Mouse (Mus musculus) olfactory bulb, adult 2 months (tissue): ENCODE data around the gene Supt16. TPM values are rescaled to one million over a fixed set of nuclear protein-coding genes. Genes with fewer than 3 reads are reported as not detected.
A peak's percentile ranks its signal among the peaks of the same experiment; 100 is the strongest.

ENCODE experiments used
- H3K27ac ChIP-seq: fragments of 200-500 bp; 2 replicates; pipeline ENCODE4 v1.5.1; 2012; ENCODE audit warnings: low read depth, low read length; ENCODE audit not compliant: insufficient read depth
- H3K4me1 ChIP-seq: fragments of 200-500 bp; 2 replicates; pipeline ENCODE4 v1.6.1; 2012; ENCODE audit warnings: low read length; ENCODE audit not compliant: control insufficient read depth, insufficient read depth
- H3K4me3 ChIP-seq: fragments of 200-500 bp; 2 replicates; pipeline ENCODE4 v1.5.1; 2012; ENCODE audit warnings: mild to moderate bottlenecking, low read depth, low read length, moderate library complexity; ENCODE audit not compliant: insufficient read depth
- CTCF ChIP-seq: fragments of 200-500 bp; IDR thresholded peaks from 2 replicates; pipeline ENCODE4 v1.5.1; 2012; ENCODE audit warnings: low read depth, mild to moderate bottlenecking, low read length, moderate library complexity; ENCODE audit not compliant: insufficient read depth
- POLR2A ChIP-seq: fragments of 200-500 bp; IDR thresholded peaks from 2 replicates; pipeline ENCODE4 v1.6.1; 2012; ENCODE audit warnings: mild to moderate bottlenecking, low read depth, low read length, moderate library complexity; ENCODE audit not compliant: insufficient read depth
- WGBS: fragments of 180-500 bp; shearing (Covaris S2); methylation state at CpG from one replicate; pipeline ENCODE4 v1.1.7; 2018; 5-methylcytosine and 5-hydroxymethylcytosine counted together
- polyA plus RNA-seq: library from polyadenylated mRNA; stranded (reverse); fragments of >200 nt; gene quantifications from 2 replicates; pipeline ENCODE4 v1.2.4, GENCODE M21; 2012; ENCODE audit warnings: low replicate concordance; ENCODE audit not compliant: missing spikeins, insufficient read depth, insufficient read length

Supt16 gene
- not detected in 2 replicates for polyA plus RNA-seq

DNA sequence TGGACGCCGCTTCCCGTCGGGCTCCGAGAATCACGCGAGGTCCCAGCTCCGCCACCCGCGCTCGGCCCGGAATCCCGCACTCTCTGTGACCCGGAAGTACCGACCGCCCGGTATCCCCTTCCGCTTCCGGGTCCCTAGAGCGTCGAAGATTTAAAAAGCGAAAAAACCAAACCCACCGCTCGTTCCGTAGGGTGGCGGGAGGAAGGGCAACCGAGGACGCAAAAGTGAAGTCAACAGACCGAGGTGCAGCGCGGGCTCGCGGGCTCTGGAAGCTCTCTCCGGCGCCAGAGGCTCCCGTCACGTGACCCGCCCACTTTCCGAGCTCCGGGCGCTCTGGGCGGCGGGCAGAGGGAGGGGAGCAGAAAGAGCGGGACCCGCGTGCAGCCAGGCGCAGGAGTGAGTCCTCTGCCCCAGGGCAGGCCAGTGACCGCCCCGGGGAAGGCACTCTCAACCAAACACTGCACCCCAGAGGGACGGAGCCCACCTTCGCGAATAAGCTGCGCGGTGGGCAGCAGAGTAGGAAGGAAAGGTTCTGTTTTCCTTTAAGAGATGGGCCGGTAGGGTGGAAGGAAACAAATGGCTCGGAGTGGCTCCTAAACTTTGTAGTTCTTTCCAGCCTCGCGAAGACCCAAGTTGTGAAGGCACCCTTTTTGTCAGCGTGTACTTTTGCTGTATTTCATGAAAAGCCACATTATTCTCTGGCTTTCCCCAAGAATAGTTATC is at the start of gene Supt16:
Gene Supt16 (minus strand): TSS at position 261 of the 723 bp plus-strand sequence.
- TF ChIP-seq POLR2A (peak; percentile 38; the same call in 1 of the 2 replicates), CTCF (no peak)
- 0 out of 2 replicates have a peak, but pooled peaks cover 3% of the 10 kb centered on the region for H3K4me1 ChIP-seq
- peak within 1 kb of the TSS; percentile 80 for H3K27ac ChIP-seq
- under 1% methylated on average over 59 of the region's 59 CpGs for WGBS
- peak within 1 kb of the TSS; percentile 77 for H3K4me3 ChIP-seq

DNA sequence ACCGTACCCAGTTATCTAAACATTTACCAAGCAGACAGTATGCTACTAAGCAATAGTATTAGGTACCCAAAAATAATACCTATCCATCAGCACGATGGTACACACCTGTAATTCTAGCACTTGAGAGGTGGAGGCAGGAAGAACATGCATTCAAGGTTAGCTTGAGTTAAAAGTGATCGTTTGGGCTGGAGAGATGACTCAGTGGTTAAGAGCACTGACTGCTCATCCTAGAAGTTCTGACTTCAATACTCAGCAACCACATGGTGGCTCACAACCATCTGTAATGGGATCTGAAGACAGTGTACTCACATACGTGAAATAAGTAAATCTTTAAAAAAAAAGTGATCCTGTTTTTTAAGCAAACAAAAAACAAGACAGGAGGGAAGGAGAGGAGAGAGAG is 48.9 kb upstream of the Supt16 start:
- 61% methylated on average over 4 of the region's 4 CpGs for WGBS
- no peak overlapping the region for H3K4me3 ChIP-seq
- H3K4me1 ChIP-seq: 0 out of 2 replicates have a peak, but pooled peaks cover 3% of the 10 kb centered on the region
- no peak for TF ChIP-seq POLR2A
- no peak overlapping the region for H3K27ac ChIP-seq

GRCm38 (mm10) chr14:52244690-52245042 is 47.5 kb upstream of the Supt16 start:
- WGBS: 9% methylated on average over 7 of the region's 7 CpGs
- 0 out of 2 replicates have a peak, but pooled peaks cover 3% of the 10 kb centered on the region for H3K4me1 ChIP-seq
- no peak for TF ChIP-seq POLR2A
- TF ChIP-seq CTCF: no peak
- H3K4me3 ChIP-seq: peak overlapping the region; percentile 85
- peak overlapping the region; percentile 34; the same call in 1 of the 2 replicates for H3K27ac ChIP-seq

- Histone ChIP-seq H3K27ac (peak overlapping the region; percentile 34; the same call in 1 of the 2 replicates), H3K4me1 (0 out of 2 replicates have a peak, but pooled peaks cover 3% of the 10 kb centered on the region), H3K4me3 (peak overlapping the region; percentile 85)
- peak; percentile 17; the same call in 1 of the 2 replicates for TF ChIP-seq POLR2A
- no peak for TF ChIP-seq CTCF
- WGBS: under 1% methylated on average over 32 of the region's 32 CpGs
Observed at GRCm38 (mm10) chr14:52244041-52244689, 46.9 kb upstream of the Supt16 start.

- H3K27ac ChIP-seq: no peak overlapping the region
- WGBS: 77% methylated on average over 1 of the region's 1 CpGs
- H3K4me3 ChIP-seq: no peak overlapping the region
- TF ChIP-seq CTCF (no peak), POLR2A (no peak)
- peaks cover 4% of the 10 kb centered on the region; the same call in 1 of the 2 replicates for H3K4me1 ChIP-seq
Observed at GRCm38 (mm10) chr14:52236216-52236615, 39.0 kb upstream of the Supt16 start.

DNA sequence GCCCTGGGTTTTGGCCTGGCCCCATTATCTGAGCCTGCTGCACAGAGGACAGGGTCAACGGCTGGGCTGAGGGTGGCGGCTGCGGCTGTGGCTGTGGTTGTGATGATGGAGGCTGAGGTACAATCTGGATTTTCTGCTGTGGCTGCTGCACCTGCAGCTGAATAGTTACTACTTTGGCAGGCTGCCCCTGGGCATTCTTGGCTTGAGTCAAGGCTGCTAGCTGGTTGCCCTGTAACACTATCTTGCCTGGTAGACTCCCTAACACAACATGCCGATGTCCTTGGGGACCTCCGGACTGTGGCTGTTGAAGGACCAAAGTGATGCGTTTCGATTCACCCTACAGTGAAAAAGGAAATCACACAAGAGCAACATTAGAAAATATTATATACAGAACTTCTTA is 37.9 kb upstream of the Supt16 start:
- 76% methylated on average over 7 of the region's 7 CpGs for WGBS
- H3K4me1 ChIP-seq: peaks cover 4% of the 10 kb centered on the region; the same call in 1 of the 2 replicates
- H3K27ac ChIP-seq: no peak overlapping the region
- no peak overlapping the region for H3K4me3 ChIP-seq
- TF ChIP-seq POLR2A (no peak), CTCF (no peak)

DNA sequence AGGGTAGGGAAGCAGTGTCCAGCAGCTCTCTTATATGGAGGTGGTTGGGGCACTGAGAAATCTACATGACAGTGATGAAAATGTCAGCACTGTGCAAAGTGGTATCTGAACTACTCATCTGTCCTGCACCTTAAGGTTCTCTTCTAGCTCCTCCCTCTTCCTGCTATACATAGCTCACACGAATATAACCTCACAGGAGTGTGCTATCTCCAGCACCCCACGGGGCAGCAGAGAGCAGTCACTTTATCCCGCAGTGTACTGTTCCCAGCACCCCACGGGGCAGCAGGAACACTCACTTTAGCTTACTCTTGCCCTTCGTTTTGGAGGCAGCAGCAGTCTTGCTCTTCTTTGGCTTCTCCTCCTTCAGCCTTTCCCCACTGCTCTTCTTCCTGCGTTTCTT is 35.0 kb upstream of the Supt16 start:
- H3K4me3 ChIP-seq: no peak overlapping the region
- TF ChIP-seq POLR2A: no peak
- no peak for TF ChIP-seq CTCF
- no peak overlapping the region for H3K27ac ChIP-seq
- 87% methylated on average over 6 of the region's 6 CpGs for WGBS
- H3K4me1 ChIP-seq: peaks cover 4% of the 10 kb centered on the region; the same call in 1 of the 2 replicates

- no peaks in the 10 kb centered on the region for H3K4me1 ChIP-seq
- 88% methylated on average over 2 of the region's 2 CpGs for WGBS
- H3K4me3 ChIP-seq: no peak overlapping the region
- H3K27ac ChIP-seq: no peak overlapping the region
- TF ChIP-seq CTCF: no peak
- no peak for TF ChIP-seq POLR2A
Observed at GRCm38 (mm10) chr14:52225972-52226371, 28.8 kb upstream of the Supt16 start.

DNA sequence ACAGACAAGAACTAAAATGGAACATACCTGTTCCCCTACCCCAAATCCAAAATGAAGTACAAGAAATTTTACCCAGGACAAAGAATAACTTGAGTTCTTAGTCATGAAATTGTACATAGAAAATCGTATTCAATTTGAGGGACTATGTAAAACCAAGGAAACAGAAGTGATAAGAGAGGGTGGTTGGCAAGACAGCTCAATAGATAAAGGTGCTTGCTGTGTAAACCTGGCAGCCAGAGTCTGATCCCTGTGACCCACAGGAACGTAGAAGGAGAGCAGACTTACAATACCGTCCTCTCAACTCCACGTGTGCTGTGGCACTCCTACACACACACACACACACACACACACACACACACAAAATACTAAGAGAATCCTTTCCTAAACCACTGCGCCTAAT is 20.0 kb upstream of the Supt16 start:
- Histone ChIP-seq H3K27ac (no peak overlapping the region), H3K4me3 (no peak overlapping the region), H3K4me1 (no peaks in the 10 kb centered on the region)
- TF ChIP-seq POLR2A: no peak
- TF ChIP-seq CTCF: no peak
- WGBS: 85% methylated on average over 5 of the region's 5 CpGs
